8 mouse cellular contexts compared by ENCODE assay signal in genomic region chrX:42068875-42069257, GRCm38 (mm10). TPM values are rescaled to one million over a fixed set of nuclear protein-coding genes. Genes with fewer than 3 reads are reported as not detected.
A peak's percentile ranks its signal among the peaks of the same experiment; 100 is the strongest.
DNase-seq lines count a peak whose midpoint lies in the region; ATAC-seq and TF ChIP-seq lines count a peak whose summit lies in the region.

No protein-coding gene starts in this region.

- H3K36me3 ChIP-seq in thymus, adult 2 months (ENCODE audit: control insufficient read depth, insufficient read depth, low read length): no peaks in the 10 kb centered on the region
- 0 out of 2 replicates have a peak, but pooled peaks cover 5% of the 10 kb centered on the region for H3K36me3 ChIP-seq in embryonic facial prominence, embryonic 13.5 days
- no peaks in the 10 kb centered on the region for H3K36me3 ChIP-seq in hindbrain, embryonic 16.5 days (ENCODE audit: control insufficient read depth, insufficient read depth, low read length)
- H3K36me3 ChIP-seq in stomach, embryonic 15.5 days: no peaks in the 10 kb centered on the region

- no peak for DNase-seq in thymus, adult 2 months
- DNase-seq in thymus, adult 18-20 months: no peak
- peak; percentile 43 for DNase-seq in lung, postnatal 10 days
- DNase-seq in left cerebral cortex, adult 9 months (ENCODE audit: low spot score in 2 of 2): no peak
- no peak for DNase-seq in right cerebral cortex, adult 2 months (ENCODE audit: low spot score in 2 of 2)

- peak overlapping the region; percentile 65 for H3K9ac ChIP-seq in embryonic facial prominence, embryonic 13.5 days
- H3K9ac ChIP-seq in hindbrain, embryonic 16.5 days (ENCODE audit: low read depth, low read length): peak overlapping the region; percentile 63
- H3K9ac ChIP-seq in stomach, embryonic 15.5 days: no peak overlapping the region

- H3K9me3 ChIP-seq in embryonic facial prominence, embryonic 13.5 days: no peaks in the 10 kb centered on the region
- H3K9me3 ChIP-seq in hindbrain, embryonic 16.5 days (ENCODE audit: control insufficient read depth, low read length): no peaks in the 10 kb centered on the region
- H3K9me3 ChIP-seq in stomach, embryonic 15.5 days: no peaks in the 10 kb centered on the region

- H3K4me1 ChIP-seq in thymus, adult 2 months (replicated peaks; ENCODE audit: control insufficient read depth, insufficient read depth, low read length): peaks cover 2% of the 10 kb centered on the region; the same call in 1 of the 2 replicates
- H3K4me1 ChIP-seq in embryonic facial prominence, embryonic 13.5 days: 0 out of 2 replicates have a peak, but pooled peaks cover 4% of the 10 kb centered on the region
- H3K4me1 ChIP-seq in hindbrain, embryonic 16.5 days (ENCODE audit: control insufficient read depth, insufficient read depth, low read depth, low read length): 0 out of 2 replicates have a peak, but pooled peaks cover 4% of the 10 kb centered on the region
- H3K4me1 ChIP-seq in stomach, embryonic 15.5 days: no peaks in the 10 kb centered on the region

- WGBS in thymus, adult 2 months: 1% methylated on average over 3 of the region's 3 CpGs
- WGBS in embryonic facial prominence, embryonic 13.5 days: 27% methylated on average over 3 of the region's 3 CpGs
- WGBS in hindbrain, embryonic 16.5 days: 22% methylated on average over 3 of the region's 3 CpGs
- WGBS in stomach, embryonic 15.5 days: 11% methylated on average over 3 of the region's 3 CpGs

- no peaks in the 10 kb centered on the region for H3K27me3 ChIP-seq in thymus, adult 2 months (ENCODE audit: control insufficient read depth, insufficient read depth, low read length)
- H3K27me3 ChIP-seq in embryonic facial prominence, embryonic 13.5 days: no peaks in the 10 kb centered on the region
- H3K27me3 ChIP-seq in hindbrain, embryonic 16.5 days (replicated peaks; ENCODE audit: control insufficient read depth, insufficient read depth, low read length): no peaks in the 10 kb centered on the region
- no peaks in the 10 kb centered on the region for H3K27me3 ChIP-seq in stomach, embryonic 15.5 days (replicated peaks)

- H3K27ac ChIP-seq in thymus, adult 2 months (ENCODE audit: control insufficient read depth, insufficient read depth, low read length): peak overlapping the region; percentile 87
- H3K27ac ChIP-seq in embryonic facial prominence, embryonic 13.5 days: peak overlapping the region; percentile 87
- H3K27ac ChIP-seq in hindbrain, embryonic 16.5 days (ENCODE audit: low read depth, low read length): peak overlapping the region; percentile 84
- peak overlapping the region; percentile 93 for H3K27ac ChIP-seq in stomach, embryonic 15.5 days

- TF ChIP-seq CTCF in thymus, adult 2 months (IDR thresholded peaks at IDR 0.05; ENCODE audit: borderline replicate concordance, control insufficient read depth, extremely low read depth, insufficient read depth, low read length, poor library complexity): no peak

- ATAC-seq in embryonic facial prominence, embryonic 13.5 days (ENCODE audit: insufficient number of reproducible peaks, insufficient read depth, low FRiP score, low TSS enrichment, low read depth): 0 out of 2 replicates have a peak, but pooled peaks have one; percentile 28
- ATAC-seq in hindbrain, embryonic 16.5 days: peak; percentile 14
- ATAC-seq in stomach, embryonic 15.5 days (ENCODE audit: insufficient read depth, low FRiP score, low read depth): peak; percentile 18; the same call in 1 of the 2 replicates

- peak overlapping the region; percentile 54 for H3K4me2 ChIP-seq in embryonic facial prominence, embryonic 13.5 days
- peak overlapping the region; percentile 53 for H3K4me2 ChIP-seq in hindbrain, embryonic 16.5 days (ENCODE audit: low read length)
- peak overlapping the region; percentile 41 for H3K4me2 ChIP-seq in stomach, embryonic 15.5 days

- no peak for TF ChIP-seq POLR2A in thymus, adult 2 months (IDR thresholded peaks at IDR 0.05; ENCODE audit: control insufficient read depth, extremely low read depth, insufficient read depth, low read length, poor library complexity)

- H3K4me3 ChIP-seq in thymus, adult 2 months (ENCODE audit: control insufficient read depth, insufficient read depth, low read length): peak overlapping the region; percentile 96
- H3K4me3 ChIP-seq in embryonic facial prominence, embryonic 13.5 days: peak overlapping the region; percentile 45
- peak overlapping the region; percentile 48 for H3K4me3 ChIP-seq in hindbrain, embryonic 16.5 days (ENCODE audit: low read length)
- H3K4me3 ChIP-seq in stomach, embryonic 15.5 days (replicated peaks): peak overlapping the region; percentile 43

RNA-seq across cellular contexts. Expression of gene Xiap, which starts 9.4 kb away (rescaled TPM):
- polyA plus RNA-seq in thymus, adult 2 months (2012; rRNA removed): 9.5 and 11.3 TPM in 2 replicates
- polyA plus RNA-seq in embryonic facial prominence, embryonic 13.5 days (2015; fragmentation: Nextera tagmentation; extraction: Ambion mirVana): 13.4 and 15.7 TPM in 2 replicates
- polyA plus RNA-seq in hindbrain, embryonic 16.5 days (2015; fragmentation: Nextera tagmentation; extraction: Ambion mirVana): 9.4 and 10.8 TPM in 2 replicates
- polyA plus RNA-seq in stomach, embryonic 15.5 days (2015; fragmentation: Nextera tagmentation; extraction: Ambion mirVana): 13.5 and 14.3 TPM in 2 replicates

Comparison
In these comparisons a context has a peak if more than half of its experiments do, and no peak if none do; other contexts are left out.
1. H3K4me3 ChIP-seq: peak in every context shown above with its lines; median percentile 96 in thymus, adult 2 months; 48 in hindbrain, embryonic 16.5 days; 45 in embryonic facial prominence, embryonic 13.5 days; 43 in stomach, embryonic 15.5 days.